ENCODE assay signal across 27 mouse cellular contexts in the genomic region with DNA sequence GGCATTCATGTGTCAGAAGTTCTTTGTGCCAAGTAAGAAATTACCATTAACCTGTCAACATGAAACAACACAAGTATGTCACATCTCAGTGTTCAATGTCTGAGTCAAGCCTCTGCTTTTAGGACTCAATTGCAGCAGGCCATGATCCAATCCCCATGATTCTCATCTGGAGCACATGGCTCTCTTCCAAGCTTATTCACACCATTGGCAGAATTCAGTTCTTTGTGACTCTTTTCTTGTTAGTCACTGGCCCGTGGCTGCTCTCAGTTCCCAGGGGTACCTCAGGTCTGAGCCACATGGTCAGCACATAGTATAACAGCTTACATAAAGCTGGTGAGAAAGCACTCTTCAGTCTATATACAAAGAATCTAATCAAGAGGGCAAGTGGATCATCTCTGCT.
A peak's percentile ranks its signal among the peaks of the same experiment; 100 is the strongest.
DNase-seq lines count a peak whose midpoint lies in the region; ATAC-seq lines count a peak whose summit lies in the region.
"Had no signal": no experiment of that assay in that cellular context is flagged by ENCODE, and none has a peak within 500 bp of the region (broad histone marks: within the 10 kb centered on the region; RNA-seq: fewer than 3 reads in every experiment).

No protein-coding gene starts in this region.

- DNase-seq in forebrain, embryonic 14.5 days (ENCODE audit: low spot score), result peak; percentile 41
- DNase-seq in forebrain, embryonic 11.5 days (ENCODE audit: low spot score), result no peak
- DNase-seq in Muller cell, postnatal 12 days (ENCODE audit: inconsistent ontology term), result peak; percentile 55
- no peak for DNase-seq in layer of hippocampus, adult 9-10 months (ENCODE audit: low spot score)
- DNase-seq: adrenal gland, adult 2 months; adrenal gland, postnatal 14 days; cerebellum, adult 11-12 months; cerebellum, adult 8-10 months; cerebellum, postnatal 36 days; embryo, embryonic 11 days; gastrocnemius, adult 2 months; gastrocnemius, postnatal 14 days; heart, adult 11 months; heart, postnatal 10 days; heart, postnatal 36 days; kidney, adult 11 months had no signal

- H3K4me1 ChIP-seq in forebrain, embryonic 14.5 days (ENCODE audit: control insufficient read depth, insufficient read depth, low read length), result no peaks in the 10 kb centered on the region
- H3K4me1 ChIP-seq in forebrain, embryonic 11.5 days (replicated peaks; ENCODE audit: control insufficient read depth, insufficient read depth, low read length), result no peaks in the 10 kb centered on the region
- H3K4me1 ChIP-seq in forebrain, embryonic 15.5 days, result no peaks in the 10 kb centered on the region
- H3K4me1 ChIP-seq in heart, embryonic 11.5 days (ENCODE audit: control insufficient read depth, insufficient read depth, low read length), result no peaks in the 10 kb centered on the region
- H3K4me1 ChIP-seq: embryonic facial prominence, embryonic 13.5 days; heart, embryonic 12.5 days; heart, embryonic 15.5 days; hindbrain, embryonic 10.5 days; hindbrain, embryonic 13.5 days; intestine, embryonic 15.5 days had no signal

- H3K27ac ChIP-seq in forebrain, embryonic 14.5 days (ENCODE audit: low read depth, low read length), result no peak overlapping the region
- no peak overlapping the region for H3K27ac ChIP-seq in forebrain, embryonic 11.5 days (ENCODE audit: low read depth, low read length)
- no peak overlapping the region for H3K27ac ChIP-seq in forebrain, embryonic 15.5 days (replicated peaks)
- no peak overlapping the region for H3K27ac ChIP-seq in heart, embryonic 11.5 days (ENCODE audit: low read depth, low read length)
- H3K27ac ChIP-seq: embryonic facial prominence, embryonic 10.5 days; embryonic facial prominence, embryonic 13.5 days; gastrocnemius, adult 2 months; heart, embryonic 15.5 days; hindbrain, embryonic 10.5 days; hindbrain, embryonic 13.5 days; intestine, embryonic 15.5 days had no signal

- H3K27me3 ChIP-seq in forebrain, embryonic 14.5 days (replicated peaks; ENCODE audit: control insufficient read depth, insufficient read depth, low read length), result no peaks in the 10 kb centered on the region
- no peaks in the 10 kb centered on the region for H3K27me3 ChIP-seq in forebrain, embryonic 11.5 days (ENCODE audit: control insufficient read depth, insufficient read depth, low read length)
- no peaks in the 10 kb centered on the region for H3K27me3 ChIP-seq in forebrain, embryonic 15.5 days
- H3K27me3 ChIP-seq in heart, embryonic 11.5 days (ENCODE audit: control insufficient read depth, insufficient read depth, low read length), result no peaks in the 10 kb centered on the region
- H3K27me3 ChIP-seq: embryonic facial prominence, embryonic 13.5 days; heart, embryonic 12.5 days; heart, embryonic 15.5 days; hindbrain, embryonic 13.5 days; intestine, embryonic 15.5 days had no signal

- H3K4me2 ChIP-seq in forebrain, embryonic 14.5 days (ENCODE audit: low read length), result no peak overlapping the region
- H3K4me2 ChIP-seq in forebrain, embryonic 11.5 days (ENCODE audit: low read depth, low read length, severe bottlenecking), result no peak overlapping the region
- H3K4me2 ChIP-seq in forebrain, embryonic 15.5 days (replicated peaks), result no peak overlapping the region
- H3K4me2 ChIP-seq in heart, embryonic 11.5 days, result no peak overlapping the region
- H3K4me2 ChIP-seq: embryonic facial prominence, embryonic 13.5 days; heart, embryonic 12.5 days; heart, embryonic 15.5 days; hindbrain, embryonic 13.5 days; intestine, embryonic 15.5 days had no signal

- 26% methylated on average over 1 of the region's 1 CpGs for WGBS in forebrain, embryonic 14.5 days
- WGBS in forebrain, embryonic 11.5 days, result 68% methylated on average over 1 of the region's 1 CpGs
- 32% methylated on average over 1 of the region's 1 CpGs for WGBS in forebrain, embryonic 15.5 days
- WGBS in heart, embryonic 11.5 days (ENCODE audit: insufficient replicate concordance), result 72% methylated on average over 1 of the region's 1 CpGs

- no peaks in the 10 kb centered on the region for H3K9me3 ChIP-seq in forebrain, embryonic 14.5 days (replicated peaks; ENCODE audit: control insufficient read depth, low read length)
- H3K9me3 ChIP-seq in forebrain, embryonic 11.5 days (ENCODE audit: control insufficient read depth, low read length), result no peaks in the 10 kb centered on the region
- H3K9me3 ChIP-seq in forebrain, embryonic 15.5 days, result no peaks in the 10 kb centered on the region
- H3K9me3 ChIP-seq in heart, embryonic 11.5 days (replicated peaks; ENCODE audit: control insufficient read depth, low read length), result no peaks in the 10 kb centered on the region
- H3K9me3 ChIP-seq: embryonic facial prominence, embryonic 10.5 days; embryonic facial prominence, embryonic 13.5 days; heart, embryonic 15.5 days; hindbrain, embryonic 10.5 days; hindbrain, embryonic 13.5 days; intestine, embryonic 15.5 days had no signal

- H3K4me3 ChIP-seq in forebrain, embryonic 14.5 days (ENCODE audit: low read depth, low read length), result no peak overlapping the region
- no peak overlapping the region for H3K4me3 ChIP-seq in forebrain, embryonic 11.5 days (ENCODE audit: low read depth, low read length)
- H3K4me3 ChIP-seq in forebrain, embryonic 15.5 days, result no peak overlapping the region
- H3K4me3 ChIP-seq in heart, embryonic 11.5 days (ENCODE audit: low read depth, low read length), result no peak overlapping the region
- H3K4me3 ChIP-seq: embryonic facial prominence, embryonic 10.5 days; embryonic facial prominence, embryonic 13.5 days; erythroblast, embryonic 14.5 days; gastrocnemius, adult 2 months; heart, embryonic 12.5 days; heart, embryonic 15.5 days; hindbrain, embryonic 10.5 days; hindbrain, embryonic 13.5 days; intestine, embryonic 15.5 days had no signal

- no peak overlapping the region for H3K9ac ChIP-seq in forebrain, embryonic 14.5 days (ENCODE audit: low read length)
- no peak overlapping the region for H3K9ac ChIP-seq in forebrain, embryonic 11.5 days (ENCODE audit: low read length)
- H3K9ac ChIP-seq in forebrain, embryonic 15.5 days (replicated peaks), result no peak overlapping the region
- no peak overlapping the region for H3K9ac ChIP-seq in heart, embryonic 11.5 days (ENCODE audit: low read depth, low read length)
- H3K9ac ChIP-seq: embryonic facial prominence, embryonic 13.5 days; heart, embryonic 12.5 days; heart, embryonic 15.5 days; hindbrain, embryonic 13.5 days; intestine, embryonic 15.5 days had no signal

- peak; percentile 58 for ATAC-seq in forebrain, embryonic 14.5 days
- no peak for ATAC-seq in forebrain, embryonic 11.5 days (replicated peaks; ENCODE audit: low FRiP score)
- ATAC-seq in forebrain, embryonic 15.5 days (replicated peaks), result 0 out of 2 replicates have a peak, but pooled peaks have one; percentile 58
- ATAC-seq in heart, embryonic 11.5 days (replicated peaks; ENCODE audit: insufficient number of reproducible peaks, low FRiP score, low TSS enrichment), result no peak
- ATAC-seq: hindbrain, embryonic 16.5 days; intestine, embryonic 15.5 days had no signal

- H3K36me3 ChIP-seq in forebrain, embryonic 14.5 days (ENCODE audit: control insufficient read depth, insufficient read depth, low read length), result no peaks in the 10 kb centered on the region
- H3K36me3 ChIP-seq in forebrain, embryonic 11.5 days (ENCODE audit: control insufficient read depth, insufficient read depth, low read length), result no peaks in the 10 kb centered on the region
- no peaks in the 10 kb centered on the region for H3K36me3 ChIP-seq in forebrain, embryonic 15.5 days
- no peaks in the 10 kb centered on the region for H3K36me3 ChIP-seq in heart, embryonic 11.5 days (ENCODE audit: control insufficient read depth, insufficient read depth, low read length)
- H3K36me3 ChIP-seq: embryonic facial prominence, embryonic 10.5 days; embryonic facial prominence, embryonic 13.5 days; heart, embryonic 12.5 days; heart, embryonic 15.5 days; hindbrain, embryonic 10.5 days; hindbrain, embryonic 13.5 days; intestine, embryonic 15.5 days had no signal

Comparison
In these comparisons a context has a peak if more than half of its experiments do, and no peak if none do; other contexts are left out.
1. ATAC-seq: peak in forebrain, embryonic 14.5 days (single experiment) and forebrain, embryonic 15.5 days (single experiment); none in forebrain, embryonic 11.5 days (single experiment) and heart, embryonic 11.5 days (single experiment).
2. DNase-seq: peak in forebrain, embryonic 14.5 days (single experiment) and Muller cell, postnatal 12 days (single experiment); none in forebrain, embryonic 11.5 days (single experiment) and layer of hippocampus, adult 9-10 months (single experiment).